Mouse (Mus musculus) liver, embryonic 11.5 days (tissue): ENCODE measurements around the gene Hid1. TPM values are rescaled to one million over a fixed set of nuclear protein-coding genes. Genes with fewer than 3 reads are reported as not detected.

ENCODE experiments used
- ATAC-seq: fragments of 200-750 bp; cut with Nextera tagmentation; replicated peaks from 2 replicates; pipeline ENCODE4 v1.8.0; 2017; ENCODE audit warnings: moderate number of reproducible peaks, mild to moderate bottlenecking, moderate TSS enrichment, moderate library complexity; ENCODE audit not compliant: low FRiP score
- DNase-seq: peaks from one replicate; pipeline ENCODE4 v3.0.0-alpha.2; 2017; ENCODE audit warnings: low spot score
- H3K27ac ChIP-seq: fragments of 300-500 bp; sonication (generic); 2 replicates; pipeline ENCODE4 v1.5.1; 2014; ENCODE audit warnings: mild to moderate bottlenecking, low read depth, low read length, control low read depth
- H3K27me3 ChIP-seq: fragments of 300-500 bp; sonication (generic); replicated peaks from 2 replicates; pipeline ENCODE4 v1.6.1; 2014; ENCODE audit warnings: low read length, mixed read lengths; ENCODE audit not compliant: control insufficient read depth, insufficient read depth
- H3K36me3 ChIP-seq: fragments of 300-500 bp; sonication (generic); 2 replicates; pipeline ENCODE4 v1.6.1; 2014; ENCODE audit warnings: mild to moderate bottlenecking, low read length, moderate library complexity, mixed read lengths; ENCODE audit not compliant: control insufficient read depth, insufficient read depth
- H3K4me1 ChIP-seq: fragments of 300-500 bp; sonication (generic); replicated peaks from 2 replicates; pipeline ENCODE4 v1.6.1; 2014; ENCODE audit warnings: low read length, mixed read lengths; ENCODE audit not compliant: control insufficient read depth, insufficient read depth
- H3K4me2 ChIP-seq: fragments of 300-500 bp; sonication (generic); 2 replicates; pipeline ENCODE4 v1.6.1; 2014; ENCODE audit warnings: mild to moderate bottlenecking, control low read depth, moderate library complexity
- H3K4me3 ChIP-seq: fragments of 300-500 bp; sonication (generic); 2 replicates; pipeline ENCODE4 v1.5.1; 2014; ENCODE audit warnings: low read depth, low read length, control low read depth
- H3K9ac ChIP-seq: fragments of 300-500 bp; sonication (generic); 2 replicates; pipeline ENCODE4 v1.6.1; 2014; ENCODE audit warnings: low read depth, low read length, control low read depth
- H3K9me3 ChIP-seq: fragments of 300-500 bp; sonication (generic); 2 replicates; pipeline ENCODE4 v1.6.1; 2016; ENCODE audit warnings: low read length, inconsistent platforms, mixed read lengths; ENCODE audit not compliant: control insufficient read depth
- WGBS: fragments of 180-500 bp; shearing (Covaris S2); extraction: QIAGEN DNeasy Blood & Tissue Kit; methylation state at CpG from one replicate; pipeline ENCODE4 v1.1.7; 2014; 5-methylcytosine and 5-hydroxymethylcytosine counted together
- polyA plus RNA-seq: library from polyadenylated mRNA; unstranded; fragments of >200 nt; fragmentation: Nextera tagmentation; extraction: Ambion mirVana; gene quantifications from 2 replicates; pipeline ENCODE4 v1.2.1, GENCODE M21; 2014

The Hid1 gene
- polyA plus RNA-seq, 1 experiment from 2014 or later = 2.2 TPM

DNA sequence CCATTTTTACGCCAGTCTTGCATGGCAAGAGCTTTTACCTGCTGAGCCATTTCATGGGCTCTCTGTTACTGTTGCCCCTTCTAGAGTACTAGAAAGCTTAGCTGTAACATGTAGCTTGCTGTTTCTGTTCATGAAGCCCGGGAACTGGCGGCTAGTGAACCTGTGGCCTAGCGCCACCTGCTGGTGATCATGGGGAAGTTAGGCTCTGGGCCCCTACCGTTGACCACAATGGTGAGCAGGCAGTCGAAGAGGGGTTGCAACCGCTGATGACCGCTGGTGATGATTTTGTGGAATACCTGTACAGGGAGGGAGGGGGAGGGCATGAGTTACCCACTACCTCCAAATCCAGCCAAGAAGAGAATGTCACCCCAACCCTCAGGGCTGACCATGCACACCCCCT lies 13.4 kb downstream of the Hid1 start:
- H3K27me3 ChIP-seq = peaks cover 25% of the 10 kb centered on the region
- no peaks in the 10 kb centered on the region for H3K36me3 ChIP-seq
- no peak for ATAC-seq

GRCm38 (mm10) chr11:115353375-115353774 lies 14.2 kb downstream of the Hid1 start:
- Histone ChIP-seq H3K27ac (no peak overlapping the region), H3K36me3 (no peaks in the 10 kb centered on the region), H3K4me2 (no peak overlapping the region), H3K4me1 (peaks cover 11% of the 10 kb centered on the region), H3K9ac (no peak overlapping the region), H3K27me3 (peaks cover 28% of the 10 kb centered on the region), H3K9me3 (no peaks in the 10 kb centered on the region), H3K4me3 (no peak overlapping the region)
- DNase-seq (no peak), ATAC-seq (no peak)
- WGBS = 79% methylated on average over 5 of the region's 5 CpGs

More for the DNA sequence above, 13.4 kb downstream of the Hid1 start:
- no peaks in the 10 kb centered on the region for H3K9me3 ChIP-seq
- H3K27ac ChIP-seq = no peak overlapping the region
- H3K4me3 ChIP-seq = no peak overlapping the region
- DNase-seq = peak; percentile 77
- H3K9ac ChIP-seq = no peak overlapping the region
- peaks cover 4% of the 10 kb centered on the region for H3K4me1 ChIP-seq
- WGBS = 7% methylated on average over 8 of the region's 8 CpGs
- no peak overlapping the region for H3K4me2 ChIP-seq

DNA sequence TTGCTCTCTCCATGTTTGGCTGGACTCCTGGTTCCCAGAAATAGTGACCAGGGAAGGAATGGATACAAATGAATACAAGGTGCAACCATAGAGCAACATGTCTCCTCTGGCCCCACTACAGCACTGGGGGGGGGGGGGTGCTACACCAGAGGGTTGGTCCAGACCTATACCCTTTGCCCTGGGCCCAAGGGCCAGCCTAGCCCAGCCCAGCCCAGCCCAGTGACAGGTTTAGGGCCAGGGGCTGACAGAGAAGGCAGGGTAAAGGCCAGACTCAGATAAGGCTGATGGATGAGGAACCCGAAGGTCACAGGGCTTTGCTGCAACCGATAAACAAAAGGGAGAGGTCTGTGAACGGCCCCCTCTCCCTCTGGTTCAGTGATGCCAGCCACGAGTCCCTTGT lies 17.6 kb downstream of the Hid1 start:
- H3K27ac ChIP-seq = no peak overlapping the region
- no peak overlapping the region for H3K4me2 ChIP-seq
- peaks cover 48% of the 10 kb centered on the region for H3K27me3 ChIP-seq
- no peak overlapping the region for H3K9ac ChIP-seq
- ATAC-seq = no peak
- no peaks in the 10 kb centered on the region for H3K9me3 ChIP-seq
- no peaks in the 10 kb centered on the region for H3K36me3 ChIP-seq
- H3K4me3 ChIP-seq = no peak overlapping the region
- H3K4me1 ChIP-seq = peaks cover 13% of the 10 kb centered on the region
- WGBS = 22% methylated on average over 4 of the region's 4 CpGs
- no peak for DNase-seq

GRCm38 (mm10) chr11:115348681-115349248 lies 18.8 kb downstream of the Hid1 start:
- Histone ChIP-seq H3K4me1 (peaks cover 17% of the 10 kb centered on the region), H3K4me3 (no peak overlapping the region), H3K9ac (no peak overlapping the region), H3K27me3 (peaks cover 60% of the 10 kb centered on the region), H3K36me3 (no peaks in the 10 kb centered on the region), H3K4me2 (peak overlapping the region; percentile 21), H3K9me3 (no peaks in the 10 kb centered on the region), H3K27ac (no peak overlapping the region)
- DNase-seq (no peak), ATAC-seq (no peak; the same call in 1 of the 2 replicates)
- WGBS = 34% methylated on average over 17 of the region's 17 CpGs

- Histone ChIP-seq H3K36me3 (no peaks in the 10 kb centered on the region), H3K9me3 (no peaks in the 10 kb centered on the region), H3K4me1 (peaks cover 17% of the 10 kb centered on the region), H3K4me3 (no peak overlapping the region), H3K27me3 (peaks cover 60% of the 10 kb centered on the region), H3K4me2 (no peak overlapping the region), H3K9ac (no peak overlapping the region), H3K27ac (no peak overlapping the region)
- DNase-seq (no peak), ATAC-seq (no peak)
- WGBS = 35% methylated on average over 7 of the region's 7 CpGs
Observed at GRCm38 (mm10) chr11:115345515-115345914, 22.0 kb downstream of the Hid1 start.

GRCm38 (mm10) chr11:115344967-115345366 lies 22.6 kb downstream of the Hid1 start:
- no peak overlapping the region for H3K9ac ChIP-seq
- 9% methylated on average over 12 of the region's 12 CpGs for WGBS
- H3K4me2 ChIP-seq = no peak overlapping the region
- no peak overlapping the region for H3K27ac ChIP-seq
- no peak overlapping the region for H3K4me3 ChIP-seq
- H3K36me3 ChIP-seq = no peaks in the 10 kb centered on the region
- ATAC-seq (no peak), DNase-seq (no peak)
- H3K4me1 ChIP-seq = peaks cover 15% of the 10 kb centered on the region
- peaks cover 60% of the 10 kb centered on the region for H3K27me3 ChIP-seq
- H3K9me3 ChIP-seq = no peaks in the 10 kb centered on the region

DNA sequence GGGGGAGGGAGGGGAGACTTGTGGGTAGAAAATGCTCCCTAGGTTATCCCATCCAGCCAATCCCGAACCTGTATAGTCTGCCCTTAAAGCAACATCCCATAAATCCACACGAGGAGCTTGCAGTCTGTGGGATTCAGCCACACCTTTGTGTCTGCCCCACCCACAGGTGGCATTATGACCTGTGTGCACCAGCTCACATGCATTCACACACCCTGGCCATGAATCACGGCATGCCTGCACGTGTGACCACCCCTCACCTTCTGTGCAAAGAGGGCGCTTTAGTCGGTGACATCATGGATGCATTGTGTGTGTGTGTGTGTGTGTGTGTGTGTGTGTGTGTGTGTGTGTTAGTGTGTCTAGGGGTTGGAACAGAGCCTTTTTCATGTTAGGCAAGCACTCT lies 25.7 kb downstream of the Hid1 start:
- H3K36me3 ChIP-seq = no peaks in the 10 kb centered on the region
- H3K4me1 ChIP-seq = peaks cover 6% of the 10 kb centered on the region; the same call in 1 of the 2 replicates
- no peak overlapping the region for H3K9ac ChIP-seq
- H3K4me3 ChIP-seq = no peak overlapping the region
- no peak for ATAC-seq
- no peak overlapping the region for H3K27ac ChIP-seq
- H3K4me2 ChIP-seq = no peak overlapping the region
- no peak for DNase-seq
- H3K9me3 ChIP-seq = no peaks in the 10 kb centered on the region
- H3K27me3 ChIP-seq = peaks cover 55% of the 10 kb centered on the region
- 67% methylated on average over 6 of the region's 6 CpGs for WGBS

DNA sequence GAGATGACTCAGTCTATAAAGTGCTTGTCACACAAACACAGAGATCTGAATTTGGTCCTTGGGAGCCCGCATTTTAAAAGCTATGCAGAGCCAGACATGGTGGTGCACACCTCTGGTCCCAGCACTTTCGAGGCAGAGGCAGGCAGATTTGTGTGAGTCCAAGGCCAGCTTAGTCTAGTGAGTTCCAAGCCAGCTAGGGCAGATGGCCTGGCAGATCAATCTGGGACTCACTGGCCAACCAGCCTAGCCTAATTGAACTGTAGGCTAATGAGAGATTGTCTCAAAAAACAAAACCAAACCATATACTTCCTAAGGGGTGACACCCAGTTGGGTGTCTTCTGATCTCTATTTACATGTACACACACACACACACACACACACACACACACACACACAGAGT lies 26.3 kb downstream of the Hid1 start:
- H3K36me3 ChIP-seq = no peaks in the 10 kb centered on the region
- H3K9me3 ChIP-seq = no peaks in the 10 kb centered on the region
- 61% methylated on average over 2 of the region's 2 CpGs for WGBS
- peaks cover 6% of the 10 kb centered on the region; the same call in 1 of the 2 replicates for H3K4me1 ChIP-seq
- DNase-seq (no peak), ATAC-seq (no peak)
- peaks cover 54% of the 10 kb centered on the region for H3K27me3 ChIP-seq
- H3K9ac ChIP-seq = no peak overlapping the region
- H3K4me3 ChIP-seq = no peak overlapping the region
- no peak overlapping the region for H3K27ac ChIP-seq
- no peak overlapping the region for H3K4me2 ChIP-seq

- 70% methylated on average over 1 of the region's 1 CpGs for WGBS
- H3K27me3 ChIP-seq = peaks cover 58% of the 10 kb centered on the region
- no peaks in the 10 kb centered on the region for H3K9me3 ChIP-seq
- H3K4me2 ChIP-seq = no peak overlapping the region
- ATAC-seq (no peak), DNase-seq (no peak)
- H3K4me1 ChIP-seq = no peaks in the 10 kb centered on the region
- H3K36me3 ChIP-seq = no peaks in the 10 kb centered on the region
- no peak overlapping the region for H3K4me3 ChIP-seq
- no peak overlapping the region for H3K9ac ChIP-seq
- no peak overlapping the region for H3K27ac ChIP-seq
Observed at GRCm38 (mm10) chr11:115337826-115338225, 29.7 kb downstream of the Hid1 start.
